Mouse (Mus musculus): ENCODE measurements at regions not wholly inside any gene's neighbourhood (a gene's known extent, or its start where the extent isn't known, plus 50 kb on each side); places are given as distances from the start of the nearest gene placed in this dataset.

DNA sequence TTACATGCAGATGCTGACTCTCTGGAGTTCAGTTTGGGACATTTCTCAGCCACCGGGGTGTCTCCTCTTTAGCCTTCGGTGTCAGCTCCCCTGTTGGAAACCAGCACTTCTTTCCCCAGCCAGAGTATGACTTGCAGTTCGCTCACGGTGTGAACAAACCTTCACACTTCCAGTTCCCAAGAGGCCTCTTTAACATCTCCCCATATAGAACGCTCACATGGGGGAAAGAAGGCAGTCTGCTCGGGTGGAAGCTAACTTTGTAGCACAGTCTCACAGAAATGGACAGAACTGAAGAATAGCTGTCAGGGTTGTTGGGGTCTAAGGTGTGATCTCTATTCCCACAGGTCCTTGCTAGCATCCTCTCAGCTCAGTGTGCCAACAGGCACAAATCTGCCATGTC lies 502.4 kb upstream of the Jmjd1c start:
- TF ChIP-seq CTCF (IDR thresholded peaks at IDR 0.05; ENCODE audit: control insufficient read depth, insufficient read depth, low read length): no peak
- TF ChIP-seq POLR2A (IDR thresholded peaks at IDR 0.05; ENCODE audit: borderline replicate concordance, control insufficient read depth, low read depth, low read length): no peak

Data from bone marrow, adult 2 months (tissue).